Mouse (Mus musculus): ENCODE data around the gene Nf2.
A peak's percentile ranks its signal among the peaks of the same experiment; 100 is the strongest.

Gene Nf2

GRCm38 (mm10) chr11:4849258-4849943 is at the start of gene Nf2:
Gene Nf2, minus strand, starts transcription at chr11:4849536.
- peak; percentile 96 for DNase-seq (ENCODE audit: extremely low read depth, low read depth, low spot score)

GRCm38 (mm10) chr11:4894848-4895816 is 45.8 kb upstream of the Nf2 start, which contains the start of gene Thoc5:
Gene Thoc5, plus strand, starts transcription at chr11:4895320.
- DNase-seq (ENCODE audit: extremely low read depth, low read depth, low spot score), result no peak

- DNase-seq (ENCODE audit: extremely low read depth, low read depth, low spot score), result no peak
Observed at GRCm38 (mm10) chr11:4886987-4887386, 37.7 kb upstream of the Nf2 start.

GRCm38 (mm10) chr11:4885385-4885903 is 36.1 kb upstream of the Nf2 start:
- no peak for DNase-seq (ENCODE audit: extremely low read depth, low read depth, low spot score)

- peak; percentile 64 for DNase-seq (ENCODE audit: extremely low read depth, low read depth, low spot score)
Observed at GRCm38 (mm10) chr11:4882892-4883627, 33.7 kb upstream of the Nf2 start.

GRCm38 (mm10) chr11:4881087-4881486 is 31.8 kb upstream of the Nf2 start:
- DNase-seq (ENCODE audit: extremely low read depth, low read depth, low spot score), result no peak

- DNase-seq (ENCODE audit: extremely low read depth, low read depth, low spot score), result no peak
Observed at GRCm38 (mm10) chr11:4874551-4874950, 25.2 kb upstream of the Nf2 start.

GRCm38 (mm10) chr11:4873755-4874475 is 24.6 kb upstream of the Nf2 start, which contains the start of gene Nipsnap1:
Gene Nipsnap1, plus strand, starts transcription at chr11:4873951.
- no peak for DNase-seq (ENCODE audit: extremely low read depth, low read depth, low spot score)

GRCm38 (mm10) chr11:4865645-4866251 is 16.4 kb upstream of the Nf2 start:
- DNase-seq (ENCODE audit: extremely low read depth, low read depth, low spot score), result no peak

- DNase-seq (ENCODE audit: extremely low read depth, low read depth, low spot score), result no peak
Observed at GRCm38 (mm10) chr11:4862730-4863129, 13.4 kb upstream of the Nf2 start.

- DNase-seq (ENCODE audit: extremely low read depth, low read depth, low spot score), result no peak
Observed at GRCm38 (mm10) chr11:4861816-4862604, 12.7 kb upstream of the Nf2 start.

- DNase-seq (ENCODE audit: extremely low read depth, low read depth, low spot score), result peak; percentile 88
Observed at GRCm38 (mm10) chr11:4860986-4861385, 11.7 kb upstream of the Nf2 start.

GRCm38 (mm10) chr11:4858416-4858815 is 9.1 kb upstream of the Nf2 start:
- no peak for DNase-seq (ENCODE audit: extremely low read depth, low read depth, low spot score)

- DNase-seq (ENCODE audit: extremely low read depth, low read depth, low spot score), result no peak
Observed at GRCm38 (mm10) chr11:4854181-4854580, 4.8 kb upstream of the Nf2 start.

- no peak for DNase-seq (ENCODE audit: extremely low read depth, low read depth, low spot score)
Observed at GRCm38 (mm10) chr11:4853021-4853420, 3.7 kb upstream of the Nf2 start.

- DNase-seq (ENCODE audit: extremely low read depth, low read depth, low spot score), result no peak
Observed at GRCm38 (mm10) chr11:4850404-4850803, 1.1 kb upstream of the Nf2 start.

- DNase-seq (ENCODE audit: extremely low read depth, low read depth, low spot score), result no peak
Observed at GRCm38 (mm10) chr11:4848483-4849248, 670 bp downstream of the Nf2 start.

GRCm38 (mm10) chr11:4840942-4841526 is 8.3 kb downstream of the Nf2 start:
- no peak for DNase-seq (ENCODE audit: extremely low read depth, low read depth, low spot score)

All from fat pad, adult 2 months (tissue).